Mouse (Mus musculus) midbrain, embryonic 12.5 days (tissue): ENCODE data around the gene Pon3. TPM values are rescaled to one million over a fixed set of nuclear protein-coding genes. Genes with fewer than 3 reads are reported as not detected.

ENCODE experiments used
- ATAC-seq: fragments of 200-750 bp; cut with Nextera tagmentation; 2 replicates; pipeline ENCODE4 v1.8.0; 2017; ENCODE audit warnings: low read depth, moderate TSS enrichment, moderate library complexity; ENCODE audit not compliant: low FRiP score
- H3K27ac ChIP-seq: fragments of 300-500 bp; sonication (generic); replicated peaks from 2 replicates; pipeline ENCODE4 v1.5.1; 2016; ENCODE audit warnings: mild to moderate bottlenecking
- H3K27me3 ChIP-seq: fragments of 300-500 bp; sonication (generic); 2 replicates; pipeline ENCODE4 v1.6.1; 2016; ENCODE audit warnings: mild to moderate bottlenecking
- H3K36me3 ChIP-seq: fragments of 300-500 bp; sonication (generic); 2 replicates; pipeline ENCODE4 v1.6.1; 2016
- H3K4me1 ChIP-seq: fragments of 300-500 bp; sonication (generic); 2 replicates; pipeline ENCODE4 v1.6.1; 2016
- H3K4me2 ChIP-seq: fragments of 300-500 bp; sonication (generic); replicated peaks from 2 replicates; pipeline ENCODE4 v1.6.1; 2016; ENCODE audit warnings: mild to moderate bottlenecking, moderate library complexity
- H3K4me3 ChIP-seq: fragments of 300-500 bp; sonication (generic); 2 replicates; pipeline ENCODE4 v1.5.1; 2016; ENCODE audit warnings: mild to moderate bottlenecking
- H3K9ac ChIP-seq: fragments of 300-500 bp; sonication (generic); replicated peaks from 2 replicates; pipeline ENCODE4 v1.6.1; 2016; ENCODE audit warnings: mild to moderate bottlenecking, moderate library complexity
- H3K9me3 ChIP-seq: fragments of 300-500 bp; sonication (generic); 2 replicates; pipeline ENCODE4 v1.6.1; 2016; ENCODE audit warnings: mild to moderate bottlenecking
- WGBS: fragments of 180-500 bp; shearing (Covaris S2); methylation state at CpG from one replicate; pipeline ENCODE4 v1.1.7; 2016; 5-methylcytosine and 5-hydroxymethylcytosine counted together
- polyA plus RNA-seq: library from polyadenylated mRNA; unstranded; fragments of >200 nt; fragmentation: Nextera tagmentation; extraction: Ambion mirVana; gene quantifications from 2 replicates; pipeline ENCODE4 v1.2.1, GENCODE M21; 2016

The Pon3 gene
- polyA plus RNA-seq, 1 experiment from 2014 or later: 5.9 TPM

DNA sequence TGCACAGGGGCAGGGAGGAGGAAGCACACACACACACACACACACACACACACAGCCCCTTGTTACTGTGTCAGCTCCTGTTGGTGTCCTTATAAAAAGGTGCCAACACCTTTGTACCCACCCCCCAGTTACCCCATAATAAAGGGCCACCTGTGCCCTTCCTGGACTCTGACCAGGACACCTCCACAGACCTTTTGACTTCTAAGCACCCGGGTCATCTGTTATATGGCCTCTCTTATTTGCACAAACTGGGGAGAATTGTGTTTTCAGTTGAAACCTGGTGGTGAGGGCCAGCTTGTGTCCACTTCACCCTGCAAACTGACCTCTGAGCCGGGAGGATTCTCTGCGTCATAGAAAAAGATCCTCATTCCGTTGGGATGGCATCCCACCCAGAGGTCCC, 84.7 kb downstream of the Pon3 start:
- ATAC-seq: no peak
- Histone ChIP-seq H3K9ac (no peak overlapping the region), H3K36me3 (no peaks in the 10 kb centered on the region), H3K4me3 (no peak overlapping the region), H3K4me2 (no peak overlapping the region), H3K4me1 (peaks cover 12% of the 10 kb centered on the region), H3K27me3 (no peaks in the 10 kb centered on the region), H3K9me3 (no peaks in the 10 kb centered on the region), H3K27ac (no peak overlapping the region)
- 74% methylated on average over 4 of the region's 4 CpGs for WGBS

Other genes starting within 250 kb of the Pon3 start
- gene Pon1, start 62.3 kb downstream of the Pon3 start, polyA plus RNA-seq: 0.20 TPM in 1 of 2 replicates, not detected in the other
- gene Pon2, start 42.2 kb upstream of the Pon3 start, polyA plus RNA-seq: 29.8 and 31.9 TPM in 2 replicates
- 15.3 and 21.5 TPM in 2 replicates for gene Asb4, start 127.1 kb upstream of the Pon3 start, polyA plus RNA-seq
- 0.46 and 0.69 TPM in 2 replicates for gene Pdk4, start 240.0 kb upstream of the Pon3 start, polyA plus RNA-seq